Mouse (Mus musculus): ENCODE data around the gene Thsd7b. TPM values are rescaled to one million over a fixed set of nuclear protein-coding genes. Genes with fewer than 3 reads are reported as not detected.
"Not testable (repeated sequence)": the region's sequence is repeated elsewhere in the genome, so short reads cannot be mapped to it uniquely, and the experiment has no call there.

Thsd7b gene
- polyA plus RNA-seq, 1 experiment from 2014 or later, result 0.32 TPM

DNA sequence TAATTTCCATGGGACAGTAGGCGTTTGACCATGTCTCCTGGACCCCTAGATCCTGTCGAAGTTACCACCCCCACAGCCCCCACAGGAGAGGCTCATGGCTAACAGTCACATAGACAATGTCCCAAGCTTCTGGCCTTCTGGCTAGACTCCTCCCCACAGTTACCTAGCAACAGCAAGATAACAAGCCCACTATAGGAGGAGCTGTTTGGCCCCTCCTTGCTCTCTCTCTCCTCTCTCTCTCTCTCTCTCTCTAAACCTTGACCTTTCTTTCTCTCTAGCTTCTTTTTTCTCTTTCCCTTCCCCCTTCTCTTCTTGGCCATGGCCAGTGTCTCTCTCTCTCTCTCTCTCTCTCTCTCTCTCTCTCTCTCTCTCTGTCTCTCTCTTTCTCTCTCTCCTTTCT is 686.2 kb downstream of the Thsd7b start:
- not testable (repeated sequence) for H3K27ac ChIP-seq (ENCODE audit: low read length); H3K27me3 ChIP-seq (ENCODE audit: control insufficient read depth, insufficient read depth, low read depth, low read length); H3K4me3 ChIP-seq (ENCODE audit: low read depth, low read length); H3K36me3 ChIP-seq (ENCODE audit: control insufficient read depth, insufficient read depth); H3K9ac ChIP-seq (ENCODE audit: low read depth, low read length); H3K9me3 ChIP-seq (replicated peaks; ENCODE audit: control insufficient read depth, low read length); H3K4me2 ChIP-seq (ENCODE audit: low read depth, low read length)
- ATAC-seq (ENCODE audit: low read depth), result peak; percentile 53
- peaks cover 15% of the 10 kb centered on the region for H3K4me1 ChIP-seq (ENCODE audit: control insufficient read depth, low read depth, low read length)
- WGBS (ENCODE audit: insufficient replicate concordance), result 19% methylated on average over 2 of the region's 2 CpGs

DNA sequence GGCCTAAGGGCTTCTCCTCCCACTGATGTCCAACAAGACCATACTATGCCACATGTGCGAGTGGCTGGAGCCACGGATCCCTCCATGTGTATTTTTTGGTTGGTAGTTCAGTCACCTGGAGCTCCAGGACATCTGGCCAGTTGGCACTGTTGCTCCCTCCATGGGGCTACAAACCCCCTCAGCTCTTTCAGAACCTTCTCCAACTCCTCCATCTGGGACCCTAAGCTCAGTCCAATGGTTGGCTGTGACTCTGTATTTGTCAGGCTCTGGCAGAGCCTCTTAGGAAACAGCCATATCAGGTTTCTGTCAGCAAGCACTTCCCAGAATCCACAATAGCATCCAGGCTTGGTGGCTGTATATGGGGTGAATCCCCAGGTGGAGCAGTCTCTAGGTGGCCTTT is 690.1 kb downstream of the Thsd7b start:
- 62% methylated on average over 2 of the region's 2 CpGs for WGBS (ENCODE audit: insufficient replicate concordance)
- ATAC-seq (ENCODE audit: low read depth), result no peak

DNA sequence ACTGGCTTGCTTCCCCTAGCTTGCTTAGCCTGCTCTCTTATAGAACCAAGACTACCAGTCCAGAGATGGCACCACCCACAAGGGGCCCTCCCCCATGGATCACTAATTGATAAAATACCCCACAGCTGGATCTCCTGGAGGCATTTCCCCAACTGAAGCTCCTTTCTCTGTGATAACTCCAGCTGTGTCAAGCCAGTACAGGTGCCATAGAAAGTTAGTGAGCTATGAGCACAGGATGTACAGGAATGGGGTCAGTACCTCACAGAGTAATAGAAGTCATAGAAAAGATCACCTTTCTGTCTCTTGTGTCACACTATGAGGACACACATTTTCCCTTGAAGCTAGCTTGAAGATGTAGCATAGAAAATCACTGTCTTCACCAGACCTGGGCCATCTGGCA is 716.1 kb downstream of the Thsd7b start:
- ATAC-seq (ENCODE audit: low read depth), result peak; percentile 32; the same call in 1 of the 2 replicates
- H3K4me2 ChIP-seq (ENCODE audit: low read depth, low read length), result not testable (repeated sequence)

More for the DNA sequence above, 690.1 kb downstream of the Thsd7b start:
- Histone ChIP-seq H3K27ac (ENCODE audit: low read length) (no peak overlapping the region), H3K27me3 (ENCODE audit: control insufficient read depth, insufficient read depth, low read depth, low read length) (no peaks in the 10 kb centered on the region), H3K4me3 (ENCODE audit: low read depth, low read length) (no peak overlapping the region), H3K36me3 (ENCODE audit: control insufficient read depth, insufficient read depth) (no peaks in the 10 kb centered on the region), H3K9ac (ENCODE audit: low read depth, low read length) (no peak overlapping the region), H3K4me2 (ENCODE audit: low read depth, low read length) (no peak overlapping the region), H3K9me3 (replicated peaks; ENCODE audit: control insufficient read depth, low read length) (no peaks in the 10 kb centered on the region), H3K4me1 (ENCODE audit: control insufficient read depth, low read depth, low read length) (peaks cover 7% of the 10 kb centered on the region)

DNA sequence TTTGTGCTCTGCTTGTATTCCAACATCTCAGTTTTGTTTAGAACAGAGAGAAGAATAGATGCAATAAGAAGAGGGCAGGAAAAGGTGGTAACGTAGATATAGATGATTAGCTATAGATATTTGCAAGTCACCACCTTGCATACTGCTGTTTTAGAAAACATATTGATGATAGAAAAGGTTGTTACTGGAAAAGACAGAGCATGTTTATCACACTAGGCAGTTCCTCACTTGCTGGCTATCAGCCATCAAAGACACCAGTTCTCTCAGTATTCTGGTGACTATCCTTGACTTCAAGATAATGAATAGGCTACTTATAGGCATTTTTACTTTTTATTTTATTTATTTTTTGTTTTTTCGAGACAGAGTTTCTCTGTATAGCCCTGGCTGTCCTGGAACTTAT is 717.7 kb downstream of the Thsd7b start:
- H3K9ac ChIP-seq (ENCODE audit: low read depth, low read length), result no peak overlapping the region
- no peaks in the 10 kb centered on the region for H3K9me3 ChIP-seq (replicated peaks; ENCODE audit: control insufficient read depth, low read length)
- H3K36me3 ChIP-seq (ENCODE audit: control insufficient read depth, insufficient read depth), result no peaks in the 10 kb centered on the region
- ATAC-seq (ENCODE audit: low read depth), result peak; percentile 87
- H3K27me3 ChIP-seq (ENCODE audit: control insufficient read depth, insufficient read depth, low read depth, low read length), result no peaks in the 10 kb centered on the region
- no peak overlapping the region for H3K4me2 ChIP-seq (ENCODE audit: low read depth, low read length)
- no peak overlapping the region; the same call in 1 of the 2 replicates for H3K27ac ChIP-seq (ENCODE audit: low read length)
- no peak overlapping the region for H3K4me3 ChIP-seq (ENCODE audit: low read depth, low read length)
- WGBS (ENCODE audit: insufficient replicate concordance), result 21% methylated on average over 2 of the region's 2 CpGs
- no peaks in the 10 kb centered on the region; the same call in 1 of the 2 replicates for H3K4me1 ChIP-seq (ENCODE audit: control insufficient read depth, low read depth, low read length)

More for the DNA sequence above, 716.1 kb downstream of the Thsd7b start:
- H3K9me3 ChIP-seq (replicated peaks; ENCODE audit: control insufficient read depth, low read length); H3K36me3 ChIP-seq (ENCODE audit: control insufficient read depth, insufficient read depth); H3K4me1 ChIP-seq (ENCODE audit: control insufficient read depth, low read depth, low read length); H3K9ac ChIP-seq (ENCODE audit: low read depth, low read length); H3K27ac ChIP-seq (ENCODE audit: low read length); H3K27me3 ChIP-seq (ENCODE audit: control insufficient read depth, insufficient read depth, low read depth, low read length); H3K4me3 ChIP-seq (ENCODE audit: low read depth, low read length): not testable (repeated sequence)

DNA sequence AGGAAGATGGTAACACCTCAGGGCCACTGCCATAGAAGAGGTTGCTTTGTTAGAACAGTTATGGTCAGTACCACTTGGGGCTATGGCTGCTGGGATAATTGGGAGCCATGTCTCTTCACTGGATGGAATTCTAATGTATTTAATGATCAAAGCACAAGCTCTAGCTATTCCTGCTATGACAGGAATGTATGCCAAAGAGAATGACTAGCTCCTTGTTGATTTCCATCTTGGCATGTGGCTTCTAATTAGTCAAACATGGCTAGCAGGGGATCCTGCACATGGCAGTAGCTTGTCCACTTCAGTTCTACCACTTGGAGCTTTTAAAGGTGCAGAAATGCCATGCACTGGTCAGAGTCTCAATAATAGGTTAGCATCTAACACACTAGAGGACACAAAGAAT is 781.9 kb downstream of the Thsd7b start:
- ATAC-seq (ENCODE audit: low read depth), result no peak
- H3K4me1 ChIP-seq (ENCODE audit: control insufficient read depth, low read depth, low read length), result no peaks in the 10 kb centered on the region
- no peaks in the 10 kb centered on the region for H3K27me3 ChIP-seq (ENCODE audit: control insufficient read depth, insufficient read depth, low read depth, low read length)
- no peak overlapping the region for H3K9ac ChIP-seq (ENCODE audit: low read depth, low read length)
- no peaks in the 10 kb centered on the region for H3K9me3 ChIP-seq (replicated peaks; ENCODE audit: control insufficient read depth, low read length)
- H3K36me3 ChIP-seq (ENCODE audit: control insufficient read depth, insufficient read depth), result no peaks in the 10 kb centered on the region
- no peak overlapping the region for H3K27ac ChIP-seq (ENCODE audit: low read length)
- H3K4me3 ChIP-seq (ENCODE audit: low read depth, low read length), result no peak overlapping the region
- no peak overlapping the region for H3K4me2 ChIP-seq (ENCODE audit: low read depth, low read length)

DNA sequence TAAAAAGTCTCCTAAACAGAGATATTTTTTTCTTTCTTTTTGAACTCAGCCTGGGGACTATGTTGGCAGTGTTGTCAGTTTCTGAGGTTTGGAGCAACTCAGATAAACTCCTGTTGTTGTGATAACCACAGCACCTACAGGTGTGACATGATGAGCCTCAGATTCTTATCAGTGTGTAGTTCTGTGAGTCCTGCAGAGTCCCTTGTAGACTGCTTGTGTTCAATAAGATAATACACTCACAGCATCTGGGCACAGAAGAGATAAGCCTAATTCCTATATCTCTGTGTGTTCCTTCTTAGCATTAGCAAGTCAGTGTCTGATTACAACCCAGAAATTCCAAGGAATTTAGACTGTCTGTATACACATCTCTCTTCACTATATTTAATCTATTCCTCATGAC is 789.0 kb downstream of the Thsd7b start:
- H3K9ac ChIP-seq (ENCODE audit: low read depth, low read length), result no peak overlapping the region
- H3K27me3 ChIP-seq (ENCODE audit: control insufficient read depth, insufficient read depth, low read depth, low read length), result no peaks in the 10 kb centered on the region
- ATAC-seq (ENCODE audit: low read depth), result peak; percentile 82

DNA sequence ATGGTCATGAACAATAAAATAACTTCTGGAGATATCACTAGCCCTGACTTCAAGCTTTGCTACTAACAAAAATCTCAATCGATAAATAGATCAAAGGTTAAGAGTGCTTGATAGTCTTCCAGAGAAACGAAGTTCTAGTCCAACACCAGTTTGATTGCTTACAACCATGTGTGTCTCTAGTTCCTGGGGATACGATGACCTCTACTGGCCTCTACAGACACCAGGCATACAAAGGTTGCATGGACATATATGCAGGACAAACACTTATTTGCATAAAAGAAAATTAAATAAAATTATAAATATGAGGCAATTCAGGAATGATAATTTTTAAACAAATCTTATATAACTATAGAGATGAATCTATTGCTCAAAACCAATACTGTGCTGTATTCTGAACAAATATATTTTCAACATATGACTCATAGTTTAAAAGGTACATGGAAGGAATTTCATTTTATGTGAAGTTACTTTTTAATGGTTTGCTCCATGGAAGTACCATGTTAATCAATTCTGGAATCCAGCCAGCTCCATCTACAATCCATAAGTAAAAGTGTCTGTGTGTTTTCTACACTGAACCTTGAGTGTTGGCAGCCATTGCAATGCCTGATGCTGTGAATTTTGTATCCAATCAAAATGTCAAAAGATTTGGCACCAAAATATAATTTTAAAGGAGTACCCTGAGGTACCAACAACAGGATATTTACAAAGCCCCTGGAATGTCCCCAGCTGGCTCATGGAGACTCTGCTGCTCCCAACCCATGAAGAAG is 793.3 kb downstream of the Thsd7b start:
- H3K9me3 ChIP-seq (replicated peaks; ENCODE audit: control insufficient read depth, low read length), result no peaks in the 10 kb centered on the region
- no peaks in the 10 kb centered on the region for H3K36me3 ChIP-seq (ENCODE audit: control insufficient read depth, insufficient read depth)
- H3K4me2 ChIP-seq (ENCODE audit: low read depth, low read length), result no peak overlapping the region
- no peaks in the 10 kb centered on the region for H3K4me1 ChIP-seq (ENCODE audit: control insufficient read depth, low read depth, low read length)
- 55% methylated on average over 3 of the region's 3 CpGs for WGBS (ENCODE audit: insufficient replicate concordance)
- H3K27me3 ChIP-seq (ENCODE audit: control insufficient read depth, insufficient read depth, low read depth, low read length), result no peaks in the 10 kb centered on the region
- H3K27ac ChIP-seq (ENCODE audit: low read length), result no peak overlapping the region
- no peak for ATAC-seq (ENCODE audit: low read depth)
- no peak overlapping the region for H3K4me3 ChIP-seq (ENCODE audit: low read depth, low read length)
- H3K9ac ChIP-seq (ENCODE audit: low read depth, low read length), result no peak overlapping the region

More for the DNA sequence above, 789.0 kb downstream of the Thsd7b start:
- Histone ChIP-seq H3K4me3 (ENCODE audit: low read depth, low read length) (no peak overlapping the region), H3K36me3 (ENCODE audit: control insufficient read depth, insufficient read depth) (no peaks in the 10 kb centered on the region), H3K27ac (ENCODE audit: low read length) (no peak overlapping the region), H3K4me2 (ENCODE audit: low read depth, low read length) (no peak overlapping the region), H3K9me3 (replicated peaks; ENCODE audit: control insufficient read depth, low read length) (no peaks in the 10 kb centered on the region), H3K4me1 (ENCODE audit: control insufficient read depth, low read depth, low read length) (no peaks in the 10 kb centered on the region)

DNA sequence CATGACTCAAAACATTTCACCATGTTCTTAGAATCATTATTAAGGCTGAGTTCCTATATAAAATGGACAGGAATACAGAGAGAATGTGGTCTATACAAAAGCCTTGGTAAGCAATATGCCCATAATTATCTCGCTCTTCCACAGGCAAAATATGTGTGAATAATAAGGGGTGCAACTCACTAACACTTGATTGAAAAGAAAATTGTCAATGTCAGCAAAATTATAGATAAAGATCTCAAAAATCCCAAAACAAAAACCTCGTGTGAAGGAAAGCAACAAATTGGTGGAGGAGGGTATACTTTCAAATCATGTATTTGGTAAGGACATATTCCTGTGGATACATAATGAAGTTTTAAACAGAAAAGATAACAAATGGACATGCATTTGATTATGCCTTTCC is 810.7 kb downstream of the Thsd7b start:
- Histone ChIP-seq H3K27me3 (ENCODE audit: control insufficient read depth, insufficient read depth, low read depth, low read length) (no peaks in the 10 kb centered on the region), H3K27ac (ENCODE audit: low read length) (no peak overlapping the region), H3K4me3 (ENCODE audit: low read depth, low read length) (no peak overlapping the region), H3K9me3 (replicated peaks; ENCODE audit: control insufficient read depth, low read length) (no peaks in the 10 kb centered on the region), H3K36me3 (ENCODE audit: control insufficient read depth, insufficient read depth) (no peaks in the 10 kb centered on the region), H3K4me1 (ENCODE audit: control insufficient read depth, low read depth, low read length) (no peaks in the 10 kb centered on the region), H3K4me2 (ENCODE audit: low read depth, low read length) (no peak overlapping the region), H3K9ac (ENCODE audit: low read depth, low read length) (no peak overlapping the region)
- no peak for ATAC-seq (ENCODE audit: low read depth)
- WGBS (ENCODE audit: insufficient replicate concordance), result 40% methylated on average over 2 of the region's 2 CpGs

DNA sequence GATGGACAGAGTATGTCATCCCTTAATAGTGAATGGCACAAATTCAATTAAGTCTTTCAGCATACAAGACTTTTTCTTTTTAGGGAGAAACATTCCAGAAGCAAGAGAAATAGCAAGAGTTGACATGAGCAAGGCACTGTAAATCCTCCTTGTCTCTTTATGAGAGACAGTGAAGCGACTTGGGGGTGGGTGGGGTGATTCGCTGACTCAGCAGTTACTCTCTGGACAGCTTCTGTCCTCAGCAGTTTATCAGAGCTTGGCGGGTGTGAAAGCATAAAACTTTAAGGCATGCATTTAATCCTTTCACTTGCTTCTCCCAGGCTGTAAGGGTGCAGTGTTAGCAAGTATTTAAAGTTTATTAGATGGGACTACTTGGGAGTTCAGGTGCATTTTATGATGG is 812.1 kb downstream of the Thsd7b start:
- Histone ChIP-seq H3K9ac (ENCODE audit: low read depth, low read length) (no peak overlapping the region), H3K4me1 (ENCODE audit: control insufficient read depth, low read depth, low read length) (no peaks in the 10 kb centered on the region), H3K27ac (ENCODE audit: low read length) (no peak overlapping the region), H3K9me3 (replicated peaks; ENCODE audit: control insufficient read depth, low read length) (no peaks in the 10 kb centered on the region), H3K4me2 (ENCODE audit: low read depth, low read length) (no peak overlapping the region), H3K4me3 (ENCODE audit: low read depth, low read length) (no peak overlapping the region), H3K36me3 (ENCODE audit: control insufficient read depth, insufficient read depth) (no peaks in the 10 kb centered on the region), H3K27me3 (ENCODE audit: control insufficient read depth, insufficient read depth, low read depth, low read length) (no peaks in the 10 kb centered on the region)
- 33% methylated on average over 3 of the region's 3 CpGs for WGBS (ENCODE audit: insufficient replicate concordance)
- ATAC-seq (ENCODE audit: low read depth), result no peak

All from liver, embryonic 16.5 days (tissue).